Mouse (Mus musculus): ENCODE results near the gene Apoc2.

- TF ChIP-seq CTCF (IDR thresholded peaks at IDR 0.05) (no peak), POLR2A (IDR thresholded peaks at IDR 0.05; ENCODE audit: insufficient read depth, low read depth, low read length) (0 out of 2 replicates have a peak, but pooled peaks have one; percentile 34)
Measured at GRCm38 (mm10) chr7:19629361-19629734, 48.4 kb downstream of the Apoc2 start, which contains the start of gene Relb.

All from heart, adult 2 months (tissue).